Mouse (Mus musculus) liver, embryonic 14 days (tissue): ENCODE data around the gene Kcnip1. TPM values are rescaled to one million over a fixed set of nuclear protein-coding genes. Genes with fewer than 3 reads are reported as not detected.

ENCODE experiments used
- polyA plus RNA-seq: library from polyadenylated mRNA; depleted of rRNA; stranded (reverse); fragments of >200 nt; gene quantifications from 2 replicates; pipeline ENCODE4 v1.2.3, GENCODE M21; 2012; rRNA removed

The Kcnip1 gene
- polyA plus RNA-seq, result 0.09 and 0.14 TPM in 2 replicates

DNA sequence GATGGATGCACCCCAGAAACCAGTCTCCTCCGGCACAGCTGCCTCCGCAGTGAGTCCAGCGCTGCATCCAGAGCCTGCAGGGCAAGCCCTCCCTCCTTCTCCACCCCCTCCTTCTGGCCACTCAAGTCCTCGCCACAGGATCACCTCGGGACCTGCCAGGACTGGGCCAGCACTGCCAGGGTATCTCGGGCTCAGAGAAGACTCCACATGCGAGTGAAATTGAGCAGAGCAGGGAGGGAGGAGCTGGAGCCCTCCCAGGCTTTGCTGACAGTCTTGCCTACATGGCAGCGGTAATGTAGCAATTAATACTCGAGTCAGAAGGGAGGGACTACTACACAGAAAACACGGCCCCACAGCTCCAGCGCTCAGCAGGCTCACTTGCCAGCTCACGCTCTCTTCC lies at the start of gene Kcnip1:
Gene Kcnip1, minus strand, starts transcription at position 215 of the 400 bp plus-strand sequence.

DNA sequence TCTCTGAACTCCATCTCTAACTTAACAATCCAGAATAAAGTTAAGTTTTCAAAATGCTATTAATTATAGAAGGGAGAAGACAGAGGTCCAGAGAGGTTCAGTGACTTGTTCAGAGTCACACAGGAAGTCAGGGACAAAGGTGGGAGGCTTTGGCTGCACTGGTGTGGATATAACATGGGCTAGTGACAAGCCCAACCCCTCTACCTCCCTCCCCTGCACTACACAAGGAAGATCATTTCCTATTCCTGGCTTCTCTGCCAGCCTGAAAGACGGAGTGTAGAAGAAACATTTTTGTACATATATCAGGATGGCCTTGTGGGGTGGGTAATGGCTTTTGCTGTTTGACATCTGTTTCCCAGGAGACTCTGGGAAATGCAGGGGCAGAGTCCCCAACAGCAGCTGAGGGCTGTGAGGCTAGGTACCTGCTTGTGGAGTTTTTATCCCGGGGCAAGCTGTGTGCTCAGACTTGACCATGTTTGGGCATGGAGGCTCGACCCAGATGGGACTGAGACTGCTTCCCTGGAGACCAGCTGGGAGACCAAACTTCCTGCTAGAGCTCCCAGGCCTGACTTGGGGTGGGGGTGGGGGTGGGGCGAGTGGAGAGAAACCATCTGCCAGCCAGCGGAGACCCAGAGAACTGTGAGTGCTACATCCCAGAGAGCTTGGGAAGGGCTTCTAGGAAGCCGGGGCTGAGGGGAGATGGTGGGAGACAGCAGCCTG lies 30.1 kb downstream of the Kcnip1 start, which contains the start of gene Kcnmb1:
Gene Kcnmb1, plus strand, starts transcription at position 326 of the 720 bp plus-strand sequence.

DNA sequence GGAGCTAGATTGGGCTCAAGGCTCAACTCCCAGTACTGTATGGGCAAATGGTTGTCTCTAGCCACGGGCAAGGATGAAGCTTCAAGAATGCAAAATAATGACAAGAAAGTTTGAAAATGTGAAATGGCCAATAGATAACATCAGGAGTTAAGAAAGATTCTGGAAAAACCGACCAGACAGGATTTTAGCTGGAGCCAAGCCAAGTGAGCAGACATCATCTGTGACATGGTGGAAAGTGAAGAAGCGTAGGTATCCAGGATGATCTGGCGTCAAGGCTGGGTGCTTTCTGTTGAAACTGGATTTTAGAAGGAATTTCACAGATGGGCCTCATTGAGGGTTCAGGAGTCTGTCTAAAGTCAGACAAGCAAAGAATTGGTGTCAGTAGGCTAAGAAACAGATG lies 394.0 kb downstream of the Kcnip1 start, which contains the start of gene D130052B06Rik:
Gene D130052B06Rik, plus strand, starts transcription at position 317 of the 400 bp plus-strand sequence.

Other genes with a start within 250 kb of the Kcnip1 start
- 0.01 and 0.03 TPM in 2 replicates for gene Kcnmb1, start 30.1 kb downstream of the Kcnip1 start, polyA plus RNA-seq
- 7.3 and 8.5 TPM in 2 replicates for gene Lcp2, start 53.8 kb upstream of the Kcnip1 start, polyA plus RNA-seq
- not detected in 2 replicates for gene 4930469K13Rik, start 105.4 kb upstream of the Kcnip1 start, polyA plus RNA-seq
- not detected in 2 replicates for gene Foxi1, start 214.9 kb upstream of the Kcnip1 start, polyA plus RNA-seq